Mouse (Mus musculus) embryonic facial prominence, embryonic 14.5 days (tissue): ENCODE results near the gene Grin2b. TPM values are rescaled to one million over a fixed set of nuclear protein-coding genes. Genes with fewer than 3 reads are reported as not detected.

Experiments used
- ATAC-seq: fragments of 200-750 bp; cut with Nextera tagmentation; 2 replicates; pipeline ENCODE4 v1.8.0; 2017; ENCODE audit warnings: low read depth, moderate number of reproducible peaks, moderate TSS enrichment
- DNase-seq: peaks from one replicate; pipeline ENCODE4 v3.0.0-alpha.2; 2015; ENCODE audit warnings: low spot score
- H3K27ac ChIP-seq: fragments of 300-500 bp; sonication (generic); replicated peaks from 2 replicates; pipeline ENCODE4 v1.5.1; 2014; ENCODE audit warnings: low read depth, mild to moderate bottlenecking, low read length, moderate library complexity
- H3K27me3 ChIP-seq: fragments of 300-500 bp; sonication (generic); replicated peaks from 2 replicates; pipeline ENCODE4 v1.6.1; 2014; ENCODE audit warnings: low read length; ENCODE audit not compliant: control insufficient read depth, insufficient read depth
- H3K36me3 ChIP-seq: fragments of 300-500 bp; sonication (generic); 2 replicates; pipeline ENCODE4 v1.6.1; 2014; ENCODE audit warnings: low read length, mixed read lengths; ENCODE audit not compliant: control insufficient read depth, insufficient read depth
- H3K4me1 ChIP-seq: fragments of 300-500 bp; sonication (generic); 2 replicates; pipeline ENCODE4 v1.6.1; 2014; ENCODE audit warnings: antibody characterized with exemption, low read length; ENCODE audit not compliant: control insufficient read depth, insufficient read depth
- H3K4me2 ChIP-seq: fragments of 300-500 bp; sonication (generic); 2 replicates; pipeline ENCODE4 v1.6.1; 2014; ENCODE audit warnings: low read depth, mild to moderate bottlenecking, low read length, moderate library complexity, mixed read lengths
- H3K4me3 ChIP-seq: fragments of 300-500 bp; sonication (generic); 2 replicates; pipeline ENCODE4 v1.5.1; 2014; ENCODE audit warnings: low read depth, mild to moderate bottlenecking, low read length
- H3K9ac ChIP-seq: fragments of 300-500 bp; sonication (generic); 2 replicates; pipeline ENCODE4 v1.6.1; 2014; ENCODE audit warnings: low read depth, mild to moderate bottlenecking, low read length, moderate library complexity, mixed read lengths
- H3K9me3 ChIP-seq: fragments of 300-500 bp; sonication (generic); 2 replicates; pipeline ENCODE4 v1.6.1; 2016; ENCODE audit warnings: low read length; ENCODE audit not compliant: control insufficient read depth
- WGBS: fragments of 180-500 bp; shearing (Covaris S2); extraction: QIAGEN DNeasy Blood & Tissue Kit; methylation state at CpG from one replicate; pipeline ENCODE4 v1.1.7; 2014; 5-methylcytosine and 5-hydroxymethylcytosine counted together
- polyA plus RNA-seq: library from polyadenylated mRNA; unstranded; fragments of >200 nt; fragmentation: Nextera tagmentation; extraction: Ambion mirVana; gene quantifications from 2 replicates; pipeline ENCODE4 v1.2.1, GENCODE M21; 2014

Gene Grin2b
- polyA plus RNA-seq, 1 experiment from 2014 or later, result 2.1 TPM

GRCm38 (mm10) chr6:136072326-136073054 lies 100.8 kb downstream of the Grin2b start:
- H3K27me3 ChIP-seq, result no peaks in the 10 kb centered on the region
- H3K4me1 ChIP-seq, result no peaks in the 10 kb centered on the region
- H3K9me3 ChIP-seq, result no peaks in the 10 kb centered on the region
- no peaks in the 10 kb centered on the region for H3K36me3 ChIP-seq
- ATAC-seq (no peak), DNase-seq (no peak)
- H3K4me2 ChIP-seq, result no peak overlapping the region
- H3K27ac ChIP-seq, result no peak overlapping the region
- WGBS, result 85% methylated on average over 13 of the region's 13 CpGs
- H3K4me3 ChIP-seq, result no peak overlapping the region
- H3K9ac ChIP-seq, result no peak overlapping the region

GRCm38 (mm10) chr6:136070101-136070500 lies 103.2 kb downstream of the Grin2b start:
- H3K27ac ChIP-seq, result no peak overlapping the region
- no peaks in the 10 kb centered on the region for H3K36me3 ChIP-seq
- DNase-seq (no peak), ATAC-seq (no peak)
- H3K27me3 ChIP-seq, result no peaks in the 10 kb centered on the region
- H3K4me2 ChIP-seq, result no peak overlapping the region
- H3K4me1 ChIP-seq, result no peaks in the 10 kb centered on the region
- H3K9ac ChIP-seq, result no peak overlapping the region
- no peaks in the 10 kb centered on the region for H3K9me3 ChIP-seq
- WGBS, result 84% methylated on average over 7 of the region's 7 CpGs
- no peak overlapping the region for H3K4me3 ChIP-seq

- H3K36me3 ChIP-seq, result no peaks in the 10 kb centered on the region
- WGBS, result 41% methylated on average over 1 of the region's 1 CpGs
- H3K9ac ChIP-seq, result no peak overlapping the region
- H3K27me3 ChIP-seq, result no peaks in the 10 kb centered on the region
- no peaks in the 10 kb centered on the region for H3K4me1 ChIP-seq
- H3K4me2 ChIP-seq, result no peak overlapping the region
- ATAC-seq (no peak), DNase-seq (no peak)
- H3K9me3 ChIP-seq, result no peaks in the 10 kb centered on the region
- H3K4me3 ChIP-seq, result no peak overlapping the region
- no peak overlapping the region for H3K27ac ChIP-seq
Observed at GRCm38 (mm10) chr6:136053346-136053745, 120.0 kb downstream of the Grin2b start.

GRCm38 (mm10) chr6:136050346-136050745 lies 123.0 kb downstream of the Grin2b start:
- Histone ChIP-seq H3K9ac (no peak overlapping the region), H3K27ac (no peak overlapping the region), H3K36me3 (no peaks in the 10 kb centered on the region), H3K4me1 (no peaks in the 10 kb centered on the region), H3K27me3 (no peaks in the 10 kb centered on the region), H3K9me3 (no peaks in the 10 kb centered on the region), H3K4me3 (no peak overlapping the region), H3K4me2 (no peak overlapping the region)
- DNase-seq (no peak), ATAC-seq (no peak)
- WGBS, result 74% methylated on average over 4 of the region's 4 CpGs

- DNase-seq, result no peak
- H3K27ac ChIP-seq, result no peak overlapping the region
- H3K36me3 ChIP-seq, result no peaks in the 10 kb centered on the region
- no peak for ATAC-seq
- no peak overlapping the region for H3K4me2 ChIP-seq
- H3K27me3 ChIP-seq, result no peaks in the 10 kb centered on the region
- WGBS, result 87% methylated on average over 2 of the region's 2 CpGs
- no peak overlapping the region for H3K4me3 ChIP-seq
- no peaks in the 10 kb centered on the region for H3K4me1 ChIP-seq
- H3K9me3 ChIP-seq, result no peaks in the 10 kb centered on the region
- H3K9ac ChIP-seq, result no peak overlapping the region
Observed at GRCm38 (mm10) chr6:136048084-136048483, 125.2 kb downstream of the Grin2b start.

GRCm38 (mm10) chr6:136046091-136046490 lies 127.2 kb downstream of the Grin2b start:
- Histone ChIP-seq H3K4me2 (no peak overlapping the region), H3K9ac (no peak overlapping the region), H3K4me3 (no peak overlapping the region), H3K27ac (no peak overlapping the region), H3K36me3 (no peaks in the 10 kb centered on the region), H3K27me3 (no peaks in the 10 kb centered on the region), H3K4me1 (no peaks in the 10 kb centered on the region), H3K9me3 (no peaks in the 10 kb centered on the region)
- DNase-seq (no peak), ATAC-seq (no peak)
- WGBS, result 77% methylated on average over 7 of the region's 7 CpGs

- H3K4me1 ChIP-seq, result no peaks in the 10 kb centered on the region
- H3K27ac ChIP-seq, result no peak overlapping the region
- ATAC-seq, result no peak
- no peaks in the 10 kb centered on the region for H3K27me3 ChIP-seq
- 75% methylated on average over 5 of the region's 5 CpGs for WGBS
- H3K36me3 ChIP-seq, result no peaks in the 10 kb centered on the region
- no peak overlapping the region for H3K4me2 ChIP-seq
- no peak overlapping the region for H3K9ac ChIP-seq
- H3K4me3 ChIP-seq, result no peak overlapping the region
- H3K9me3 ChIP-seq, result no peaks in the 10 kb centered on the region
- DNase-seq, result no peak
Observed at GRCm38 (mm10) chr6:136044461-136044860, 128.8 kb downstream of the Grin2b start.

- Histone ChIP-seq H3K9ac (no peak overlapping the region), H3K27me3 (no peaks in the 10 kb centered on the region), H3K4me2 (no peak overlapping the region), H3K9me3 (no peaks in the 10 kb centered on the region), H3K4me3 (no peak overlapping the region), H3K4me1 (no peaks in the 10 kb centered on the region), H3K27ac (no peak overlapping the region), H3K36me3 (no peaks in the 10 kb centered on the region)
- 79% methylated on average over 3 of the region's 3 CpGs for WGBS
- no peak for ATAC-seq
- DNase-seq, result no peak
Observed at GRCm38 (mm10) chr6:136042375-136042774, 130.9 kb downstream of the Grin2b start.

- DNase-seq, result no peak
- ATAC-seq, result no peak
- H3K36me3 ChIP-seq, result no peaks in the 10 kb centered on the region
- WGBS, result 92% methylated on average over 8 of the region's 8 CpGs
- no peaks in the 10 kb centered on the region for H3K4me1 ChIP-seq
- no peak overlapping the region for H3K4me3 ChIP-seq
- no peak overlapping the region for H3K4me2 ChIP-seq
- no peaks in the 10 kb centered on the region for H3K27me3 ChIP-seq
- H3K9me3 ChIP-seq, result no peaks in the 10 kb centered on the region
- H3K9ac ChIP-seq, result no peak overlapping the region
- no peak overlapping the region for H3K27ac ChIP-seq
Observed at GRCm38 (mm10) chr6:136041821-136042220, 131.5 kb downstream of the Grin2b start.
